Mouse (Mus musculus) heart, postnatal 0 days (tissue): ENCODE measurements around the gene Xylt1.

Experiments
- CTCF ChIP-seq: IDR thresholded peaks from 2 replicates; pipeline ENCODE4 v1.5.1; 2016; ENCODE audit warnings: antibody characterized with exemption, control low read depth, low read depth
- EP300 ChIP-seq: IDR thresholded peaks from 2 replicates; pipeline ENCODE4 v1.6.1; 2016; ENCODE audit warnings: antibody characterized with exemption, low read depth

DNA sequence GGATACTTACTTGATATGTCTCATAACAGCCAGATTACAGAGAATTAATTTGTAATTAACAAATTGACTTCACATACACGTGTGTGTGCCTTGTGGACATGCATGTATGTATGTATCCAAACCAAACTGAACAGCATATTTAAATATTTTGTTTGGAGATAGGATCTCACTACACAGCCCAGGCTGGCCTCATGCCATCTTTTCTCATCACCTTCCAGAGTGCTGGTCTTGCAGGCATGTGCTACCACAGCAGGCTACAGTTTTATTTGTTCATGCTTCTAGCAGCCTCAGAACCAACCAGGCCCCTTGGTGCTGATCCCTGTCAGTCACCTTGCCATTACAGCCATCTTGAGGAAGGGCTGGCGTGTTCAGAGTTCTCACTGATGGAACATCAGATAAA is 233.6 kb downstream of the Xylt1 start:
- TF ChIP-seq CTCF (no peak), EP300 (no peak)
